Mouse (Mus musculus): ENCODE data around the gene Zfp652.

DNA sequence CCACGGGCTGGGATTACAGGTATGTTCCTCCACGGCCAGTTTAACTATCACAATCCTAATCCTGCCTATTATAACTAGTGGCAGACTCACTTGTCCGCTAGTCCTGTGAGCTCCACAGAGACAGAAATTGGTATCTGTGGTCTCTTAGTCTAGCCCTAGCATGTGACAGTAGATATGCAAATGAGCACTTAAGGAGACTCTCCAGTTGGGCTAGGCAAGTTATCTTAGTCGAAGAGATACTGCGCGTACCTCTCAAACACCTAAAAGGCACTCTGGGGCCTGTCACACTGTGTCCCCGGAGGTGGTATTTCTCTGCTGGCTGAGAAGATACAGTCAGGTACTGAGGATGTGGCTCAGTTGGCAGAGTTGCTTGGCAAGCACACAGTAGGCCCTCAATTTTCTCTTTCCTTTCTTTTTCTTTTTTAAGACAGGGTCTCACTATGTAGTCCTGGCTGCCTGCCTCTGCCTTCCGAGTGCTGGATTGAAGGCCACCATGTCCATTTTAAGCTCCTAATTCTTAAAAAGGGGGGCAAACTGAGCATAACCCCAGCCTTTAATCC lies 80.6 kb downstream of the Zfp652 start:
- TF ChIP-seq ZKSCAN1 (IDR thresholded peaks at IDR 0.05; ENCODE audit: borderline replicate concordance, low read depth, low read length) = peak; percentile 52; the same call in 1 of the 2 replicates
- no peak for TF ChIP-seq USF2 (conservative IDR thresholded peaks at IDR 0.05; ENCODE audit: low read depth, low read length)
- TF ChIP-seq SIN3A (IDR thresholded peaks at IDR 0.05; ENCODE audit: low read length) = no peak
- no peak for TF ChIP-seq POLR2AphosphoS2 (IDR thresholded peaks at IDR 0.05; ENCODE audit: low read depth, low read length)
- TF ChIP-seq E2F4 (IDR thresholded peaks at IDR 0.05; ENCODE audit: insufficient replicate concordance, low read depth, low read length) = no peak
- TF ChIP-seq NELFE (IDR thresholded peaks at IDR 0.05; ENCODE audit: low read depth, low read length) = no peak

Measured in CH12.LX (cell line).